Mouse (Mus musculus) 3134 (cell line): ENCODE measurements around the gene Lpar5.
A peak's percentile ranks its signal among the peaks of the same experiment; 100 is the strongest.
"Not testable (repeated sequence)": the region's sequence is repeated elsewhere in the genome, so short reads cannot be mapped to it uniquely, and the experiment has no call there.

Source experiments
- DNase-seq: peaks from one replicate; pipeline ENCODE4 v3.0.0-alpha.2; 2011; ENCODE audit warnings: low spot score; ENCODE audit not compliant: insufficient read length; ENCODE audit errors: extremely low read depth

Gene Lpar5

DNA sequence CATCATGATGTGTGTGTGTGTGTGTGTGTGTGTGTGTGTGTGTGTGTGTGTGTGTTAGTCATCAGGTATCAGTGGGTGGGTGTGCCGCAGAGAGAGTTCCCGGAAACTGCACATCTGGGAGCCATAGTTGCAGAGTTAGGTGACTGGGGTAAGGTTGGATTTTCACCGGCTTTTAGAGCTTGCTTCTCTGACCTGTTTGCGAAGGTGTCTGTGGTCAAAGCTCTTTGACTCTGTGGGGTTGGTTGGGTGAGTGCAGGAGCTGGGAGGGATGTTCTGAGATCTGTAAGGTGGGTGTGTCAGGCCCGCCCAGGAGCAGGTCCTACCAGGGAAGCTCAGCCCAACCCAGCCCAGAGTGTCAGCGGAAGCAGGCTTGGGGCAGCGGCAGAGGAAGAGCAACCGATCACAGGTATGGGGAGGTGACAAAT, at the start of gene Lpar5:
Gene Lpar5 (plus strand): TSS at position 350 of the 425 bp plus-strand sequence.
- DNase-seq: no peak

DNA sequence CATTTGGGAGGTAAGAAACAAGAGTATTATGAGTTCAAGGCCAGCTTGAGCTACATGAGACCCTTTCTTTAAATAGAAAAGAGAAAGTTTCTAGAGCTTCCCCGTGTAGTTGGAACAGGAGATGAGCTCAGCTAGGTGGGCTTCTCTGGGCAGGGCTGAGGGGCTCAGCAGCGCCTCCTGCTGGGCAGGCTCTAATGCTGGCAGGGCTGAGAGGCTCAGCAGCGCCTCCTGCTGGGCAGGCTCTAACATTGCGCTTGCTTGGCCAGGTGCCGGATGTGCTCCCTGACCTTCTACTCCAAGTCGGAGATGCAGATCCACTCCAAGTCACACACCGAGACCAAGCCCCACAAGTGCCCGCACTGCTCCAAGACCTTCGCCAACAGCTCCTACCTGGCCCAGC, 37.2 kb upstream of the Lpar5 start:
- peak; percentile 36 for DNase-seq

DNA sequence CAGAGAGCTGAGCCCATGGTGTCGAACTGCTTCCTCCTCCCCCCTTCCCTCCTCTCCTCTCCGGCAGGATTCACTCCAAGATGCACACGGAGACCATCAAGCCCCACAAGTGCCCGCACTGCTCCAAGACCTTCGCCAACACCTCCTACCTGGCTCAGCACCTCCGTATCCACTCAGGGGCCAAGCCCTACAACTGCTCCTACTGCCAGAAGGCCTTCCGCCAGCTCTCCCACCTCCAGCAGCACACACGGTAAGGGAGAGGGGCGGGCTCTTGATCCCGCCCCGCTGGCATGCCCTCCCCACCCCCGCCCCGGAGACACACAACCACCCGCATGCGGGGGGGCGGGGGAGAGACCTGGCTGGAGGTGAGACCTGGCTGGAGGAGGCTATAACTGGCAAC, 36.1 kb upstream of the Lpar5 start:
- no peak for DNase-seq

DNA sequence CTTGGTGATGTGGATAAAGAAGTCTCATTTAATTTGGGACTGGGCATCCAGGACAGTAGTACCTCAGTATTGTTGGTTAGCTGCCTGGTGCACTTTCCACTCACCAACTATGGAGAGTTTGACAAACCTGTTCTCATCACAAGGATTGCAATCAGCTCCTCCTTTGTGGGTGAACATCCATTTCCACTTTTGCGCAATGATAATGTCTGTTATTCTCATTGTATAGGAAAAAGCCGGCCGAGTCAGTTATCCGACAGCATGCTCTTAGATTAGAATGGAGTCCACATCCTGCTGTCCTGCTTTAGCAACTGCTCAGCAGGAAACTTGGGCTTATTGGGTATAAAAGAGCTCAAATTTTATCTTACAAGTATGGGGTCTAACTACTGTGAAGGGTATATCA, 29.1 kb upstream of the Lpar5 start:
- no peak for DNase-seq

DNA sequence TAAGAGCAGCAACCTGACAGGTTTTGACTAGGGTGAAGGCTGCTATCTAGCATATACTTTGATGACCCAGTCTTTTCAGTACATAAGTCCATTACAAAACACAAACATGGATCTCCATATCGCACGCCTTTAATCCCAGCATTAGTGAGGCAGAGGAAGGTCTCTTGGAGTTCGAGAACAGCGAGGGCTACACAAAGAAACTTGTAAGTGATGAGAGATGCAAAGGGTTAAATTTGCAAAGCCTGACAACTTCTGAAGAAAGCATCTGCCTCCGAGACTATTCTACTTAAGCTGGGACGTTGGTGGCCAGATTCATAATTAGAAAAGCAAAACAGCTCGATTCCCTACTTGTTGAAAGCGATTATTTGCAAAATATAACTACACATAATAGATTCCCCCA, 28.6 kb upstream of the Lpar5 start:
- no peak for DNase-seq

DNA sequence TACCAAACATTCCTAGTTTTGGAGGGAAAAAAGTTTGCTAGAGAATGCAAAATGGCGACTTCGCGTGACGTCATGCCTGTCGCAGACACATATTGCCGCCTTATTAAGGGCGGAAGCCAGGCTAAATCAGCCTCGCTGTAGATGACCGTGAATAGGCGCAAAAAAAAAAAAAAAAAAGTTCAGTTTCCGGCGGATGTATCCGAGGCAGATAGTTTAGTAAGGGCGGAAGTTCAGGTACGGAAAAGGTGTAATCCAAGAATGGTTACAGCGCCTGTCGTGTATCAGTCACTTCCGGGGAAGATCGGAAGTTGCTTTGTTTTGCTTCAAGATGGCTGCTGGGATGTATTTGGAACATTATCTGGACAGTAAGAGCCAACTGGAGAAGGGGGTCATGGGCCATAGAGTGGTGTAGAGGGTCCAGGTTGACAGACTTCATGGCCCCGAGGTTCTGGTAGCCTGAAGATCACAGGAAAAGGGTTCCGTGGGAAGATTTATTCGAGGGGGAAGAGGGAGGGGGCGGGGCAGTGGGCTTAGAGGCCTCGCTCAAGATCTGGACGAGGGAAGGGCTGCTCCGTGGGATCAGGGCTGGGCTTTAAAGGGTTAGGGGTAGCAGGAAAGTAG, 28.1 kb upstream of the Lpar5 start, which contains the start of gene Ing4:
Gene Ing4 (plus strand): TSS at position 228 of the 621 bp plus-strand sequence.
- DNase-seq: peak; percentile 79

DNA sequence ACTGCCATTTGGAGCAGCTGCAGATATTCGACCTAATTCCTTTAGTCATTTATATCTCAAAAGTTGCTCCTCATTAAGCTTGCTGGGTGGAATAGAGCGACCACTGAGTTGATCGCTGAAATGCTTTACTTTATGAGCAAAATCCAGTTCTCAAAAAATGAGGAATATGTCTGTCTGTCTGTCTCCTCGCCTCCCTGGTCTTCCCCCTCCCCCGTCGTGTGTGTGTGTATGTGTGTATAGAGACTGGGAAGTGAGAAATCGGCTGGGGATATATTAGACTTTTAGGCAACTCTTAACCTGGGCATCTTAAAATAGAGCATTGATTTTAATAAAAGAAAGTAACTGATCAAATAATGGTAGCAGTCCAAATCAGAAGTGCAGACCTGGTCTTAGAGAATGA, 27.5 kb upstream of the Lpar5 start:
- DNase-seq: no peak

DNA sequence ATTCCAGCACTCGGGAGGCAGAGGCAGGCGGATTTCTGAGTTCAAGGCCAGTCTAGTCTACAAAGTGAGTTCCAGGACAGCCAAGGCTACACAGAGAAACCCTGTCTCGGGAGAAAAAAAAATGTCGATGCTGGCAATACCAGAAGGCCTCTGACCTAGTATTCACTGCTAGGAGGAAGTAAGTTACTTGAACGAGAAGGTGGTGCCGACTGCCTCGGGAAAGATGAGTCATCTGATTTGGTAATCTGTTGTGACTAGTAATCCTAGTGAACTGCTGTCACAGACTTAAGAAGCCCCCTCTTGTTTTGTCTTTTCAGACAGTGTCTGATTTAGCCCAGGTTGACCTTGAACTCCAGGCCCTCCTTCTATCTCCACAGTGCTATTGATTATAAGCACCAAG, 26.7 kb upstream of the Lpar5 start:
- DNase-seq: no peak

DNA sequence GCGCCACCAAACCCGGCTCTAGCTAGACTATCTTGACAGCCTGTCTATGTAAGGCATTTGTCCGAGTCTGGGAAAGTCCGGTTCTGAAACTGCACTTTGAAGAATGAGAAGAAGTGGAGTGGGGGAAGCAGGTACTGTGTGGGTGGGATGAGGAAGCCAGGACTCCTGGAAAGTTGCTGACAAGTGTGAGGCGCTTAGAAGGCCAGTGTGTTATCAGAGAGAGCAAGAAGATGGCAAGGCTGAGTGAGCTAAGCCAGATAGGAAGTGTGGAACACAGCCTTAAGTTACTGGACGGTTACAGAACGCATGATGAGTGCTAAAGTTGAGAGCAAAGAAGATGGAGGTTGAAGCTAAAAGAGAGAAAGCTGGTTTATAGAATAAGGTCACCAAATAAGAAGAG, 25.6 kb upstream of the Lpar5 start:
- DNase-seq: no peak

DNA sequence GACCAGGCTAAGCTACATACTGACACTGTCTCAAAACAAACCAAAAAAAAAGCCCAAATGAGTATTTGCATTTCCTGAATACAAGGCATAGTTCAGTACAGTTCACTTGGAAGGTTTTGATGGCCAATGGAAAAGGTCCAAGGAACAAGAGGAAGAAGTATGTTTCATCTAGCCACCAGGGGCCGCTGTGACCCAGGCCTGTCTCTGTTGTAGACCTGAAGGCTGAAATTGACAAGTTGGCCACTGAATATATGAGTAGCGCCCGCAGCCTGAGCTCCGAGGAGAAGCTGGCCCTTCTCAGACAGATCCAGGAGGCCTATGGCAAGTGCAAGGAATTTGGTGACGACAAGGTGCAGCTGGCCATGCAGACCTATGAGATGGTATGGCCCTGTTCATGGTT, 21.0 kb upstream of the Lpar5 start:
- peak; percentile 41 for DNase-seq

DNA sequence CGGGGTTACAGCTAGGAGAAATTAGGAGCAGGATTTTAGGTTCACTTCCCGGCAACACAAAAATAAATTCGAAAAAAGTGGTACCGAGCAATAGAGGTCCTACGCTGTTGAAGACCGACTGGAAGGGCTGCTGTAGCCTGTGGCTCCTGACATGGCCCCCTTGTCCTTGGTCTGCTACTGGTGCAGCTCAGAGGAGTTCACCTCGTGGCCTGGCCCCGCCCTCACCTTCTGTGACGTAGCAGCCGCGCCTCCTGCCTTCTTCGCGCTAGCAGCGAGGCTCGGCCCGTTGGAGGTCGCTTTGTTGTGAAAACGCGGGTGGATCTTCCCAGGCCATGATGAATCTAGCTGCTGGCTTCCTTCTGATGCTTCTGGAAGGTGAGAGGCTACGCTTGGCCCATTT, 18.0 kb upstream of the Lpar5 start, which contains the start of gene Acrbp:
Gene Acrbp (plus strand): TSS at position 12 of the 400 bp plus-strand sequence.
- DNase-seq: no peak

DNA sequence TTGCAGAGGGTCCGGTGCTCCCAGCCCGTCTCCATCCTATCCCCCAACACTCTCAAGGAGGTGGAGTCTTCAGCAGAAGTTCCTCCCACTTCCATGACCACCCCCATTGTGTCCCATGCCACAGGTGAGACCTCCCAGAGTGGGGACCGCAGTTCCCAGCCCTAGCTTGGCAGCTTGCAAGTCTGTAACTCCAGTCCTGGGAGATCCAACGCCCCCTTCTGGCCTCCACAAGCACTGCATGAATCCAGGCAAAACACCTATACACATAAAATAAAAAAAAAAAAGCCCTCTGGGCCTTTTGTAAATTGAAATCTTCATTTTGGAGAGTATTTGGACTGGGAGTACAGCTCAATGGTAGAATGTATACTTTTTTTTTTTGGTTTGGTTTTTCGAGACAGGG, 16.5 kb upstream of the Lpar5 start:
- peak; percentile 20 for DNase-seq

DNA sequence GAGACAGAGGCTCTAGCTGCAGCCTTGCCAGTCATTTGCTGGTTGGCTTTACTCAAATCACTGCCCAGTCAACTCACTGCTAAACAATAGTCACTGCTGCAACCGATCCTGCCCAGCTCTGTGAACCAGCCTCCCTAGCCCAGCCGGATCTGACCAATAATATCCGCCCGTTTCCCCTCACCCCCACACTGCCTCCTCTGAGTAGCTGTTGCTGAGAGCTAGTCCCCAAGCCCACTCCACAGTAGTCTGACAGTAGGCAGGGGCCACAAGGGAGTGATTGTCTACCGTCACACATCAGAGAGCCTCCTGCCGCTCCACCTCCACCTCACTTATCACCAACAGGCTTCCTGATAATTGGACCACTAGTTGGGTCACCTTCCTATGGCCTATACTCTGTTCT, 6.2 kb upstream of the Lpar5 start:
- no peak for DNase-seq

DNA sequence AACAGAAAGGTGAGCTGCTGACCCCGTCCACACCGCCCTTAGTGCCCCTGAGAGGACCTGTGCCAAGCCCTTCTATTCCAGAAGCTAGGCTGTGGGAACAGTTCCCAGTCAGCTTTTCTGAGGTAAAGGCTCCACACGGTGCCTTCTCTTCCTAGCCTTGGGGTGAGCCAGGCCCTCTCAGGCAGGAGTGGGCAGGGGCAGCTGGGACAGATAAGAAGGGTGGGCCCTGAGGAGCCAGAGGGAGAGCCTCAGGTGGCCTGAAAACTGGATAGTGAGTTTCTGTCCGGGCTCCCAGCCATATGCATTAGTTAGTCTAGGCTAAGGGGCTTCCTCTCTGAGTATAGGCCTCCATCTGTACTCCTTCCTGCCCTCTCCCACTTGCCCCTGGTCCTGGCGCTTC, 5.2 kb upstream of the Lpar5 start:
- DNase-seq: no peak

DNA sequence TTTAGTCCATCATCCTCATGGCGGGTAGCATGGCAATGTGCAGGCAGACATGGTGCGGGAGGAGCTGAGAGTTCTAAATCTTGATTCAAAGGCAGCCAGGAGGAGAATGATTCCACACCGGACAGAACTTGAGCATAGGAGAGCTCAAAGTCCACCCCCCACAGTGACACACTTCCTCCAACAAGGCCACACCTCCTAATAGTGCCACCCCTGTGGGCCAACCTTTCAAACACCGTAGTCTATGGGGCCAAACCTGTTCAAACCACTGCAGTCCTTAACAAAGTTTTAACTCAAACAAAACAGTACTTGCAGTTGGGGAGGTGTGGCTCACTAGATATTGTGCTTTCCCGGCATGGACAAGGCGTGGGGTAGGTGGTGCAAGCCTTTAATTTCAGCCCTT, 3.8 kb upstream of the Lpar5 start:
- DNase-seq: no peak

DNA sequence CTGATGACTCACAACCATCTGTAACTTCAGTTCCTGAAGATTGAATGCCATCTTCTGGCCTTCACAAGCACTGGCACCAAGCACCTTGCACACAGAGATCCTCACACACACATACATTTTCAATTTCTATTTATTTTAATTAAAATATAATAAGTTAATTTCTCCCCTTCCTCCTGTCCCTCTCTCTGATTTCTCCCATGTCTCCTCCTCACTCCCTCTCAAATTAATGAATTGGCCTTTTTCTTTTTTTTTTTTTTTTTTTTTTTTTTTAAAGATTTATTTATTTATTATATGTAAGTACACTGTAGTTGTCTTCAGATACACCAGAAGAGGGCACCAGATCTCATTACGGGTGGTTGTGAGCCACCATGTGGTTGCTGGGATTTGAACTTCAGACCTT, 2.5 kb upstream of the Lpar5 start:
- DNase-seq: not testable (repeated sequence)

DNA sequence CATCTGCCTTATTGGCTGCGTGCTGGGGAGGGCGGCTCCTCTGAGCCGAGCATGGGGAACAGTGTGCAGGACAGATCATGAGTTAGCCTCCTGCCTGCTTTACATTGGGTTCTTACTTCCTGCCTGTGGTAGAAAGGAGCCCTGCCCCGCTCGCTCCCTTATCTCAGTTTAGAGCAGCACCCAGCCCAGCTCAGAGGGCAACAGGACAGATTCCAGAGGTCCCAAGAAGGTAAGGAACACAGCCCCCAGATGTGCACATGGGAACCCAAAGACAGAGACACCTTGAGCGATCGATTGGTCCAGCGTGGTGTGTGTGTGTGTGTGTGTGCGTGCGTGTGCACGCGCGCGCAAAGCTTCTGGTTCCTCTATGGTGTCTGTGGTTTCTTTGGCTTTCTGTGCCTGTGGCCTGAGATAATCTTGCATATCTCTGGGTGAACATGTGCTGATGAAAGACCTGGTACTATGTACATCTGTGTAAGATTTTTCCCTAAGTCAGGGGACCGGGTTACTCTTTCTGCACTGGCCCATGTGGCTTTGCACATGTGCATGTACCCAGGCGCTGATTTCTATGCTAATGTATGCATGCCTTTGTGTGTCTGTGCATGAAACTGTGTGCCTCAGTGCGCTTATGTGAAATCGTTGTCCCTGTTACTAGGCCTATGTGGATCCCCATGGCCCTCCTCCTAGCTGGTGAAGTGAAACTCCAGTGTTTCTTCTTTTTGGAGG, 3.6 kb downstream of the Lpar5 start:
- no peak for DNase-seq

DNA sequence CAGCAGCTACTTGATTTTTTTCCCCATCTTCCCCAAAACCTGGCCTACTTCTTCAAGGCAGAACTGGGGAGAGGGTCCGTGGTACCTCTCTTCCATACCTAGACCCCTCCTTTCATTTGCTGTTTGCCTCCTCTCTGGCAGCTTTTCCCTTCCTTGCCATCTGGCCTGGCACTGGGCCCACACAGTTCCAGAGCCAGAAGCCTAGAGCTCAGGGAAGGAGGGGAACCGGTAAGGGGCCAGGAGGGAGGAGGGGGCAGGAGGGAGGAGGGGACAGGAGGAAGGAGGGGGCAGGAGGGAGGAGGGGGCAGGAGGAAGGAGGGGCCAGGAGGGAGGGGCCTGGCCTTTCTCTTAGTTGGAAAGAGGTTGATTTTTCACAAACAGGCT, 4.2 kb downstream of the Lpar5 start:
- no peak for DNase-seq

DNA sequence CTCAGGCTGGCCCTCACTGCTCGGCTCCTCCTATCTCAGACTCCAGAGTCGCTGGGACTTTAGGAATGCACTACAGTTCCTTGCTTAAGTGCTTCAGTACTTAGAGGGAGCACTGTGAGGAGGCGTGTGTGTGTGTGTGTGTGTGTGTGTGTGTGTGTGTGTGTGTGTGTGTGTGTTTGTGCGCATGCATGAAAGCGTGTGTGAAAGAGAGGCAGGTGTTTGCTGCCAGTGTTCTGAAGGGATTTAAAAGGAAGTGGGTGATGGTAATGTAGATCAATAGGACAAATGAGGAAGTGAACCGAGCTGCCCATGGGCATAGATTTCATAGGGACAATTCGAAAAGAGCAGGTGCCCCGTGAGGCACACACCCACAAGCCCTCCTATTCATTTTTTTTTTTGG, 6.1 kb downstream of the Lpar5 start:
- DNase-seq: no peak

DNA sequence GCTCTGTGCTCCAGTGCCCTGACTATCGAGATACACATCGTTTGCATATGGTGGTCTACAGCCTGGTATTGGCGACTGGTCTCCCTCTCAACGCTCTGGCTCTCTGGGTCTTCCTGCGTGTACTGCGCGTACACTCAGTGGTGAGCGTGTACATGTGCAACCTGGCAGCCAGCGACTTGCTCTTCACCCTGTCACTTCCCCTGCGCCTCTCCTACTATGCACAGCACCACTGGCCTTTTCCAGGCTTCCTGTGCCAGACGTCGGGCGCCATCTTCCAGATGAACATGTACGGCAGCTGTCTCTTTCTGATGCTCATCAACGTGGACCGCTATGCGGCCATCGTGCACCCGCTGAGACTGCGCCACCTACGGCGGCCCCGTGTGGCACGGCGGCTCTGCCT, 13.7 kb downstream of the Lpar5 start:
- DNase-seq: no peak

DNA sequence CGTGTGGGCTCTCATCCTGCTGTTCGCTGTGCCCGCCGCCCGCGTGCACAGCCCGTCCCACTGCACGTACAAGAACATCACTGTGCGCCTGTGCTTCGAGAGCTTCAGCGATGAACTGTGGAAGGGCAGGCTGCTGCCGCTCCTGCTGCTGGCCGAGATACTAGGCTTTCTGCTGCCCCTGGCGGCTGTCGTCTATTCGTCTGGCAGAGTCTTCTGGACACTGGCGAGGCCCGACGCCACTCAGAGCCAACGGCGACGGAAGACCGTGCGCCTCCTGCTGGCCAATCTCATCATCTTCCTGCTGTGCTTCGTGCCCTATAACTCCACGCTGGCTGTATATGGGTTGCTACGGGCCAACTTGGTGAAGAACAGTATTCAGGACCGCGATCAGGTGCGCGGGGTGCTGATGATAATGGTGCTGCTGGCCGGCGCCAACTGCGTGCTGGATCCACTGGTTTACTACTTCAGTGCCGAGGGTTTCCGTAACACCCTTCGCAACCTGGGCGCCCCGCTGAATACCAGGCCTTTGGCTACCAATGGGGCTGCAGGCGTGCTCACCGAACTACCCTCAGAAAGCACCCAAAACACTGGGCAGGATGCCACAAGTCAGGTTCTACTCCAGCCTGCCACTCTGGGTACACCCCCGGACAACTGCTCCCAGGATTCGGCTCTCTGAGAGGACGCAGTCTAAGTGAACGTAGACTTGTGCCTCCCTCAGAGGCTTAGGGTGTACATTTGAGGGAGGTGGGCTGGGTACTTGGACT, 14.3 kb downstream of the Lpar5 start:
- peak; percentile 55 for DNase-seq
